Mouse (Mus musculus): ENCODE results near the gene Cct5. TPM values are rescaled to one million over a fixed set of nuclear protein-coding genes. Genes with fewer than 3 reads are reported as not detected.
A peak's percentile ranks its signal among the peaks of the same experiment; 100 is the strongest.

The Cct5 gene
- polyA plus RNA-seq, 1 experiment from 2014 or later = 457 TPM

DNA sequence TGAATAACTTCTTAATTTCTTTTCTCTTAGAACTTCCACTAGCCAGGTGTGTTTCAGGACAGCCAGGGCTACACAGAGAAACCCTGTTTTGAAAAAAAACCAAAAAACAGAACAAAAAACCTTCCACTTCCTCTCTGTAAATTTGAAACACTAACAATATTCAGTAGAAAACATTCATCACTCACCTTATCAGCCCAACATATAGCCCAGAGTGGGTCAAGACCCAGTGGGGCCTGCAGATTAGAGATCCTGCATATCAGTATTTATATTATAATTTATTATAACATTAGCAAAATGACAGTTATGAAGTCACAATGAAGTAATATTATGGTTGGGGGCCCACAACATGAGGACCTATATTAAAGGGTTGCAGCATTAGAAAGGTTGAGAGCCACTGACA lies 27.9 kb downstream of the Cct5 start:
- H3K4me2 ChIP-seq = no peak overlapping the region
- ATAC-seq (ENCODE audit: insufficient read depth, low FRiP score, low read depth) = no peak

DNA sequence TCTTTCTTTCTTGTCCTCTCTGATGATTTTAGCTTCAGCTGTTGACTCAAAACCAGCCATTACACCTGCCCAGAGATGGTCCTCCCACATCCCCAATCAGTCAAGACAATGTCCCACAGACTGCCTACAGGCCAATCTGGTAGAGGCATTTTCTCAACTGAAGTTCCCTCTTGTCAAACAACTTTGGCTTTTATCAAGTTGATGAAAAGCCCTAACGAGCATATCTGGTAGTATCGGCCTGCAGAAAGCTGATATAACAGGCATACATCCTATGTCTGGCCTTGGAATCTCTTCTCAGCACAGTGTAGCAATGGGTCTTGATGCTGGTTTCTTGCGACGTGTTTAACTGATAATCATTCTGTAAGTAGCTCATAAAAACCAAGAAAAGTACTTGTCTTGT lies 28.3 kb downstream of the Cct5 start:
- Histone ChIP-seq H3K9ac (no peak overlapping the region), H3K4me2 (no peak overlapping the region), H3K4me3 (replicated peaks) (no peak overlapping the region), H3K27ac (no peak overlapping the region), H3K4me1 (peaks cover 12% of the 10 kb centered on the region), H3K27me3 (replicated peaks) (no peaks in the 10 kb centered on the region), H3K36me3 (no peaks in the 10 kb centered on the region), H3K9me3 (no peaks in the 10 kb centered on the region)
- ATAC-seq (ENCODE audit: insufficient read depth, low FRiP score, low read depth) = no peak
- WGBS = 72% methylated on average over 4 of the region's 4 CpGs

More for the DNA sequence above, 27.9 kb downstream of the Cct5 start:
- Histone ChIP-seq H3K9me3 (no peaks in the 10 kb centered on the region), H3K27me3 (replicated peaks) (no peaks in the 10 kb centered on the region), H3K27ac (no peak overlapping the region), H3K9ac (no peak overlapping the region), H3K4me3 (replicated peaks) (no peak overlapping the region), H3K4me1 (peaks cover 8% of the 10 kb centered on the region), H3K36me3 (no peaks in the 10 kb centered on the region)

DNA sequence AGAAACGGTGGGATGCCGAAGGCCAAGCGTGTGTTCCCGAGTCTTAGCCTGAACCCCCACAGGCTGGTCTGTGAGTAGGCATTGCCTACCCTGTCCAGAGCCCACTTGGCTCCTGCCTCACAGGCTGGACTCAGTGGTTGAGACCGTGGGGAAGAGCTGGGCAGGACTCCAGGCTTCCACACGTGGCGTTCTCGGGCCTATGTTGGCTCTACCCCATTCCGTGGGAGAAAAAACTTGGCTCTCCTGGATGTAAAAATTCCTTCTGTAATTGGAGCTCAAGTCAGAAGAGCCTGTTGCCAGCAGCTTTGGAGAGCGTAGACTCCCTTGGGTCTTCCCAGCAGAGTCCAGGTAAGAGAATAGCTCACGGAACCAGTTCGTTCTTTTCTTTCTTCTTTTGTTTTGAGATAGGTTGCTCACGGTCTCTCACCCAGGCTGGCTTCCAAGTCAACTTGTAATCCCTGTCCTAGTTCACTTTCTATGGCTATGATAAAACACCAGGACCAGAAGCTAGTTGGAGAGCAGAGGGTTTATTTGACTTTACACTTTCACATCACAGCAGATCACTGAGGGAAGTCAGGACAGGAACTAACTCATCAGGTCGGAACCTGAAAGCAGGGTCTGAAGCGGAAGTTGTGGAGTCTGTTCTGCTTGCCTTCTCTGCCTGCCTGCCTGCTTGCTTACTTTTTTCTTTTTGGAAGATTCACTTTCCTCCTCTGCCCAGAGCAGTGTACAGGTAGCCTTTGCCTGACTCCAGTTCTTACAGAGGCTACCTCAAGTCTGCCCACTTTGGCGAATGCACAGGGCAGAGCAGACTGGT lies 29.5 kb downstream of the Cct5 start:
- Histone ChIP-seq H3K4me2 (no peak overlapping the region), H3K36me3 (no peaks in the 10 kb centered on the region), H3K27me3 (replicated peaks) (no peaks in the 10 kb centered on the region), H3K9me3 (no peaks in the 10 kb centered on the region), H3K4me3 (replicated peaks) (no peak overlapping the region), H3K9ac (no peak overlapping the region), H3K27ac (no peak overlapping the region), H3K4me1 (peaks cover 12% of the 10 kb centered on the region)
- ATAC-seq (ENCODE audit: insufficient read depth, low FRiP score, low read depth) = no peak
- 77% methylated on average over 16 of the region's 16 CpGs for WGBS

- H3K9me3 ChIP-seq = no peaks in the 10 kb centered on the region
- no peak for ATAC-seq (ENCODE audit: insufficient read depth, low FRiP score, low read depth)
- H3K36me3 ChIP-seq = no peaks in the 10 kb centered on the region
- H3K27ac ChIP-seq = peak overlapping the region; percentile 80; the same call in 1 of the 2 replicates
- 84% methylated on average over 8 of the region's 8 CpGs for WGBS
- no peak overlapping the region for H3K4me3 ChIP-seq (replicated peaks)
- H3K27me3 ChIP-seq (replicated peaks) = no peaks in the 10 kb centered on the region
- H3K4me1 ChIP-seq = peaks cover 12% of the 10 kb centered on the region
- H3K4me2 ChIP-seq = no peak overlapping the region
- no peak overlapping the region for H3K9ac ChIP-seq
Measured at GRCm38 (mm10) chr15:31570959-31571358, 30.6 kb downstream of the Cct5 start.

- Histone ChIP-seq H3K9ac (no peak overlapping the region), H3K27me3 (replicated peaks) (no peaks in the 10 kb centered on the region), H3K4me2 (peak overlapping the region; percentile 33), H3K27ac (peak overlapping the region; percentile 80), H3K9me3 (no peaks in the 10 kb centered on the region), H3K4me1 (peaks cover 12% of the 10 kb centered on the region), H3K36me3 (no peaks in the 10 kb centered on the region), H3K4me3 (replicated peaks) (no peak overlapping the region)
- ATAC-seq (ENCODE audit: insufficient read depth, low FRiP score, low read depth) = peak; percentile 70
- 46% methylated on average over 9 of the region's 9 CpGs for WGBS
Measured at GRCm38 (mm10) chr15:31569325-31570022, 32.1 kb downstream of the Cct5 start.

DNA sequence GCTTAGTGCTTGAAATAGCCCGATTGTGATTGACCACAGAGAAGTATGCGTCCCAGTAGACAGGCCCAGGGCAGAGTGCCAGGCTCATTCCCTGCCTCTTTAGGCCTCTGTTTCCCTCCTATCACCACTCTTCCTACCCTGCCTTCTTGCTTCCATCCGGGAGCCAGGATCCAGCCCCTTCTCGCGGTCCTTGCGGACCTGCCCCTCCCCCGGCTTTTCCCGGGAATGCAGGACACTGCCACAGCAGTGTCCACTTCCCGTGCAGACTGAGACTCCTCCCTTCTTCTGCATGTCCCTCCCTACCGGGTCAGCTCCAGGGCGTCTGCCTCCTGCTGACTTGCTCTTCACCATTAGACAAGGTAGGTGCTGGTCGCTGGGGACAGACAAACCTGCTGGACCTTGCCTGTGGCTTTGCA lies 33.0 kb downstream of the Cct5 start:
- Histone ChIP-seq H3K9me3 (no peaks in the 10 kb centered on the region), H3K4me1 (peaks cover 17% of the 10 kb centered on the region), H3K4me2 (peak overlapping the region; percentile 39), H3K27ac (peak overlapping the region; percentile 80; the same call in 1 of the 2 replicates), H3K9ac (no peak overlapping the region), H3K36me3 (no peaks in the 10 kb centered on the region), H3K4me3 (replicated peaks) (no peak overlapping the region), H3K27me3 (replicated peaks) (no peaks in the 10 kb centered on the region)
- WGBS = 13% methylated on average over 12 of the region's 12 CpGs
- ATAC-seq (ENCODE audit: insufficient read depth, low FRiP score, low read depth) = peak; percentile 61; the same call in 1 of the 2 replicates

GRCm38 (mm10) chr15:31567431-31567830 lies 34.2 kb downstream of the Cct5 start:
- Histone ChIP-seq H3K4me3 (replicated peaks) (no peak overlapping the region), H3K4me2 (no peak overlapping the region), H3K27ac (no peak overlapping the region), H3K9me3 (no peaks in the 10 kb centered on the region), H3K27me3 (replicated peaks) (no peaks in the 10 kb centered on the region), H3K36me3 (no peaks in the 10 kb centered on the region), H3K9ac (no peak overlapping the region), H3K4me1 (peaks cover 20% of the 10 kb centered on the region)
- WGBS = 73% methylated on average over 7 of the region's 7 CpGs
- no peak for ATAC-seq (ENCODE audit: insufficient read depth, low FRiP score, low read depth)

GRCm38 (mm10) chr15:31565786-31566185 lies 35.8 kb downstream of the Cct5 start:
- H3K4me1 ChIP-seq = peaks cover 20% of the 10 kb centered on the region
- no peak overlapping the region for H3K9ac ChIP-seq
- H3K4me3 ChIP-seq (replicated peaks) = no peak overlapping the region
- no peaks in the 10 kb centered on the region for H3K27me3 ChIP-seq (replicated peaks)
- ATAC-seq (ENCODE audit: insufficient read depth, low FRiP score, low read depth) = no peak
- H3K9me3 ChIP-seq = no peaks in the 10 kb centered on the region
- no peak overlapping the region for H3K4me2 ChIP-seq
- no peak overlapping the region for H3K27ac ChIP-seq
- no peaks in the 10 kb centered on the region for H3K36me3 ChIP-seq
- 49% methylated on average over 1 of the region's 1 CpGs for WGBS

DNA sequence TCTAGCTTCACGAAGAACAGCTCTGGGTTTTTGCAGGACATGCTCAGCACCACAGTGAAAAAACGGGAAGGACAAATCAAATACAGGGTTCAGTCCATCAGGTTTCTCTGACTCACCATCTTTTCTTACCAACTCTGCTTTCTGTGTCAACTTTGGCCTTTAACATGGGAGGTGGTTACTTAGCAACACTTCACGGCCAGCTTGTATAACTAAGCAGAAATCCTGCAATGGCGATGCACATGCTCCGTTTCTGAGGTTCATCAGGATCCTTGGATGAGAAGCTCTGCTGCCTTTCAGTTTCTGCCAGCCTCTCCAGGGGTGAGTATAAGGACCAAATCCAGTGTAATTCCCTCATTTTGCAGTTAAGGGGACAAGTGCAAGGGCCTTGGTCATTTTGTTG lies 36.4 kb downstream of the Cct5 start, which contains the start of gene Cmbl:
Gene Cmbl, plus strand, starts transcription at position 206 of the 400 bp plus-strand sequence.
- Histone ChIP-seq H3K9ac (no peak within 1 kb of the TSS), H3K9me3 (no peaks in the 10 kb centered on the region), H3K27me3 (replicated peaks) (no peaks in the 10 kb centered on the region), H3K4me3 (replicated peaks) (no peak within 1 kb of the TSS), H3K4me1 (peaks cover 20% of the 10 kb centered on the region), H3K4me2 (no peak within 1 kb of the TSS), H3K27ac (no peak within 1 kb of the TSS), H3K36me3 (no peaks in the 10 kb centered on the region)
- no peak for ATAC-seq (ENCODE audit: insufficient read depth, low FRiP score, low read depth)
- WGBS = 58% methylated on average over 5 of the region's 5 CpGs

GRCm38 (mm10) chr15:31563577-31564546 lies 37.7 kb downstream of the Cct5 start:
- H3K27me3 ChIP-seq (replicated peaks) = no peaks in the 10 kb centered on the region
- H3K9me3 ChIP-seq = no peaks in the 10 kb centered on the region
- ATAC-seq (ENCODE audit: insufficient read depth, low FRiP score, low read depth) = no peak
- H3K36me3 ChIP-seq = no peaks in the 10 kb centered on the region
- WGBS = 42% methylated on average over 19 of the region's 19 CpGs
- H3K4me3 ChIP-seq (replicated peaks) = no peak overlapping the region
- H3K9ac ChIP-seq = no peak overlapping the region
- H3K27ac ChIP-seq = no peak overlapping the region
- H3K4me1 ChIP-seq = peaks cover 13% of the 10 kb centered on the region
- peak overlapping the region; percentile 30 for H3K4me2 ChIP-seq

GRCm38 (mm10) chr15:31562847-31563246 lies 38.8 kb downstream of the Cct5 start:
- no peak overlapping the region for H3K9ac ChIP-seq
- H3K27ac ChIP-seq = no peak overlapping the region
- peaks cover 7% of the 10 kb centered on the region; the same call in 1 of the 2 replicates for H3K4me1 ChIP-seq

More at GRCm38 (mm10) chr15:31562847-31563246, 38.8 kb downstream of the Cct5 start:
- no peak overlapping the region for H3K4me2 ChIP-seq
- 74% methylated on average over 8 of the region's 8 CpGs for WGBS
- ATAC-seq (ENCODE audit: insufficient read depth, low FRiP score, low read depth) = no peak
- H3K27me3 ChIP-seq (replicated peaks) = no peaks in the 10 kb centered on the region
- H3K4me3 ChIP-seq (replicated peaks) = no peak overlapping the region
- H3K9me3 ChIP-seq = no peaks in the 10 kb centered on the region
- no peaks in the 10 kb centered on the region for H3K36me3 ChIP-seq

All from stomach, embryonic 15.5 days (tissue).